Mouse (Mus musculus) layer of hippocampus, adult 8-10 months (tissue): ENCODE results near the gene Ltc4s. TPM values are rescaled to one million over a fixed set of nuclear protein-coding genes. Genes with fewer than 3 reads are reported as not detected.

Source experiments
- DNase-seq, 2 experiments: peaks; one replicate each; pipeline ENCODE4 v3.0.0; 2022; ENCODE audit warnings: low spot score in 2 of 2
- total RNA-seq, 4 experiments: library from RNA; stranded (reverse); gene quantifications; 2 replicates each; pipeline ENCODE4 v1.2.4; 2022

Ltc4s gene
- total RNA-seq, 4 experiments from 2014 or later, result 6.2 to 23.4 (median 10.7) TPM

DNA sequence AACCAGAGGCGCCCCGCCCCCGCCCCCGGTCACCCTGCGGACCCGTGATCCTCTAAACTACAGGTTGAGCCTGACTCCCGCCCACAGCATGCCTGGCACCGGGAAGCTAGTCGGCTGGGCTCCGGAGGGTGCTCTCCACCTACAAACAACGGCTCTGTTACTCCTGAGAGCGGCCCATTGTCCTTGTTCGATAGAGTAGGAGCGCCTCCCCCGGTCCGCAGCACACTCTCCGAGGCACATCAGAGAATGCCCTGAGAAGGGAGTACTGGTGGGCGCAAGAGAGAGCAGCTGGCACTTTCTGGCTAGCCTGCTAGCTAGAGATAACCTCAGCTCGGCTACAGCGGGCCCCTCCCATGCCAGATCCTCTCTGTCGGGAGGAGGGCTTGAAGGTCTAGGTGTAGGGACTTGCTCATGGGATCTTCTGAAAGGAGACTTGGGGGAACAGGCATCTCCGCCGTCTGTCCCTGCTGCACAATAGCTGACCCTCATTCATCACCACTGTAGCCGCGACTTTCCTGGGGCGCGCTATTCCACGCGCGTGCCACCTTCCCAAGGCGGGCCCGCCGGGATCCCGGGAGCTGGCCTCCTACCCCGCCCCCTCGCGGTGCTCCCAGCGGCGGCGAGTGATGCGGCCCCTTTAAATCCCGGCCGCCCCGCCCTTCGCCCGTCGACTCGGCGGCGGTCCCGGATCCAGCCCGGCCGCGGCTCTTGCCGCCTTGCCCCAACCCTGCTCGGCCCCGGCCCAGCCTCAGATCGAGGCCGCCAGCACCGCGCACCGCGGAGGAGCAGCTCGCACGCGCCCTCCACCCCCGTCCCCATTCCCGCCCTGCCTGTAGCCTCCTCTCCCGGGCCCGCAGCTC, 13.5 kb downstream of the Ltc4s start:
- peak in 1 of 2 experiments; percentile 79 for DNase-seq

DNA sequence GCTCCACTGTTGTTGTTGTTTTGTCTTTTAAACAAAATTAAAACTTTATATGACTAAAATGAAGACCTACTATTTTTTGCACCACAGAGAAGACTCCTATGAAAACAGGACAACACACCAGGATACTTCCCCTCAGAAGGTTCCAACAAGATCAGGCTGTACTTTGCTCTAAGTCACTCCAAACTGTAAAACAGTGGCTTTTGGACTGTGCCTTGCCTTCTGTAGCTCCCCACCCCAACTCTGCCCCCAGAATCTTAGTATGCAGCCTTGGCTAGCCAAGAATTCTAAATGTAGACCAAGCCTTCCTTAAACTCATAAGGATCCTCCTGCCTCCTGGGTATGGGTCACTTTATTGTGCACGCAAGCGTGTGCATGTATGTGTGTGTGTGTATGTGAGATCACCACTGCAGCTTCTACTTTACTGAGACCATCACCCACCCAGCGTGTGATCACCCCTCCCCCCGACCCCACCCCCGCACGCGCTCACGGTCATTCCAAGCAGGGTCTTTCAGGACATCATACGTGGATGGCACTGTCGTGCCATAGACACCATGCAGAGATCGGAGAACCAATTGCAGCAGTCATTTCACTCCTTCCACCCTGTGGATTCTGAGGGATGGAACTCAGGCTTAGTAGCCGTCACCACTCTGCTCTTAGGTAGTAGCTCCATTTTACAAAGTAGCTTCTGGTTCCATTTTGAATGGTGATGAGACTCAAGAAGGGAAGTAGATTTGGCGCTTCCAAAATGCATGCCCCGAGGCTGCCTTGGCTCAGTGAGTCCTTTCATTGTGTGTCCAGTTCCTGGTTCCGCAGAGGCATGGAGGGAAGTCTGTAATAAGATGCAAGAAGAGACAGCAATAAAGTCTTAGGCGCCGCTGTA, 14.4 kb downstream of the Ltc4s start:
- DNase-seq, result no peak

DNA sequence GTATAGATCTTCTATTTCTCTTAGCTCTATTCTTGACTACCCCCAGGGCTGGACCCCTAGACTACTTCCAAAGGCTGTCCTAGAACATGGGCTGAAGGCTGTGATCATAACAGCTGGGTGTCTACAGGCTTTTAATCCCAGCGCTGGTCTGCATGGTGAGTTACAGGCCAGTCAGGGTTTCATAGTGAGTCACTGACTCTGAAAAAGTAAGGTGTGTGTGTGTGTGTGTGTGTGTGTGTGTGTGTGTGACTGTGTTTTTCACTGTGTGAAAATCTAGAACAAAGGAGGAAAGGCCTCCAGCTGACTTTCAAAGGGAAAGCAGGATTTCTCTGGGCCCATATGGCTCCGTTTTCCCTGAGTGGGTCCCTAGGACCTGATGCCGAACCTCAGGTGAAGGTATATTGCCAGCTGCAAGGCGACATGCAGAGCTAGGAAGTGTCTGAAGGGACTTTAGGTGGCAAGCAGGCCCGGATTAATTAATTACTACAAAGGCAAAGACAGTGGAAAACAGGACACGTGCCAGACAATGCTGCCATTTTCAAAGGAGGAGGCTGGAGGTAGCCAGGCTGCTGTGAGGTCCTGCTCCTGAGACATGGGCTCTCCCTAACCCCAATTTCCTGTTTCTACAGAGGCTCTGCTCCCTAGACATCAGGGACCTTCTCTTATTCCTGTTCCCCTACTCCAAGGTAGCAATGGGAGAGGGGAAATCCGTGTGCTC, 15.7 kb downstream of the Ltc4s start:
- DNase-seq, result no peak

DNA sequence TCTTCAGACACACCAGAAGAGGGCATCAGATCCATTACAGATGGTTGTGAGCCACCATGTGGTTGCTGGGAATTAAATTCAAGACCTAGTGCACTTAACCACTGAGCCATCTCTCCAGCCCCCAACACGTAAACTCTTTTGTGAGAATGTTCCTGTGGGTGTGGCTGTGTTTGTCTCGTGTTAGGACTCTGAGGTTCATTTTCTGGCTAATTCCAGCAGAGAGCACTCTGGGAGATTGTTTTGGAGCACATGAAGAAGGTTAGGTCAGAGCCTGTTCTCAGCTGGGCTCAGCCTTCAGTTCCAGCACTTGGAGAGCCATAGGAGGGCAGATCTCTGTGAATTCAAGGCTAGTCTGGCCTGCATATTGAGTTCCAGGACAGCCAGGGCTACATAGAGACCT, 18.6 kb downstream of the Ltc4s start:
- DNase-seq, result no peak

DNA sequence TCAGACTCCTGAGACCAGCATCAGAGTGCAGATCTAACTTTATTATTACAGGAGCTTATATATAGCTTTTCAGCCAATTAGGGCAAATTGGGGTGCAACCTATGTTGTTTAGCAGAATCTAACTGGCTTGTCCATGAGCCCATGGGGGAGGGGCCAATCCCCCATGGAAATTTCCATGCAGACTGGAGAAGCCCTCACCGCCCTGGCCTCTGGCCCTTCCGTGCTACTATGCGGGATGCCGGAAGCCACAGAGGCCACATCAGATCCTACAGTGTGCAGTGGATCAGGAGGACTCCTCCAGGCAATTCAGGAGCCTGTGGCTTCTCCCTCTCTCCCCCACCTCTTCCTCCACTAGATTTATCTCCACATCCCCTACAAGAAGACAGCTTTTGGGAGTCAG, 20.6 kb downstream of the Ltc4s start:
- DNase-seq, result no peak

DNA sequence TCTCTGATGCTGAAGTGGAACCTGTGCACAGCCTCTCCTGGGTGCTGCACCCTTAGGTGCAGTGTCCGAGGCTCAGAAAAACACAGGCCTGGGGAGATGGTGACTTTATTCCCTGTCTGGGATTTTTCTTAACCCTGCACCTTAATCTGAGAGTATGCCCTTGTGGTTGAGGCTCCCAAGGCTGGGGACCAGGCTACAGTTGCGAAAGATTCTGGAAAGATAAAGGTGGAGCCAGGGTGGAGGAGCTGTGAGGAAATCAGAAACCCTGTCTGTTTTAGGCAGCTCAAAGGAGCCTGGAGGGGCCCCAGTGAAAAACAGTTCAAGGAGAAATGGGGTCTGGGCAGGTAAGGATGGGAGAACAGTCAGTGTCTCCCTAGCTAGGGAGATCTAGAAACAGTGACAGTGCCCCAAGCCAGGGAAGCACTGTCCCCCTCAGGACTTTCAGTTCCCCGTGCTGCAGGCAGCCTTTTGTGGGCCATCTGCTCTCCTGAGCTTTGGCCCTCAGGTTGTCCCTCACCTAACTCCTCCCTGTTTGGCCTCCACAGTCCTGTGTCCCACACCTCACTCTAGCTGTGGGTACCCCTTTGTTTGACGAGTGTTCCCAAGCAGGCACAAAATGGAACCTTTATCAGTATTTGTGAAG, 21.6 kb downstream of the Ltc4s start:
- DNase-seq, result no peak

DNA sequence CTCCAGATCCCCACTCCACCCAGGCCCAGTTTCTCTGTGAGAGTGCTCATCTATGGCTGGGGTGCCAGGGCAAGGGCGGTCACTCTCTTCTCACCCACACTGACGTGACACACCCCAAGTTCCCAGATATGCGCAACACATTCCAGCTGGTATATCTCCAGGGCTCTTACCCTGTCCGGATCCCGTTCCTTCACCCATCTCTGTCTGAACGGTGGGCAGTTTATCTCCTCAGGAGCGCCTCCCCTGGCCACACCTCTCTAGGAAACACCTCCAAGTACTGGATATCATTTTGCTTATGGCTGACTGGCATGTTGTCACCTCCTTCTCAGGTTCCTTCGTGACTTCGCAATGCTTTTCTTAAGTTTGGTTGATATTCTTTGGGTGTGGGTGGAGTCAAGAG, 22.8 kb downstream of the Ltc4s start:
- DNase-seq, result no peak

DNA sequence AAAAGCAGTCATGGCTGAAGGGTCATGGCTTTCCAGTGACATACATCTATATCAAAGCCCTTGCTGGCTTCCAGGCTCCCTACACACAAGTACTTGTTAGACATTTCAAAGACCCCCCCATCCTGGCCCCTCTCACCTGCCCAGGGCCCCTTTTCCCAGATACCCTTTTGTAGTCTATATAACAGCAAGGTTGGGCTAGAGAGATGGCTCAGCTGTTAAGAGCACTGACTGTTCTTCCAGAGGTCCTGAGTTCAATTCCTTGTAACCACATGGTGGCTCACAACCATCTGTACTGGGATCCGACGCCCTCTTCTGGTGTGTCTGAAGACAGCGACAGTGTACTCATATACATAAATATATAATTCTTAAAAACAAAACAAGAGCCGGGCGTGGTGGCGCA, 23.8 kb downstream of the Ltc4s start:
- DNase-seq, result no peak

DNA sequence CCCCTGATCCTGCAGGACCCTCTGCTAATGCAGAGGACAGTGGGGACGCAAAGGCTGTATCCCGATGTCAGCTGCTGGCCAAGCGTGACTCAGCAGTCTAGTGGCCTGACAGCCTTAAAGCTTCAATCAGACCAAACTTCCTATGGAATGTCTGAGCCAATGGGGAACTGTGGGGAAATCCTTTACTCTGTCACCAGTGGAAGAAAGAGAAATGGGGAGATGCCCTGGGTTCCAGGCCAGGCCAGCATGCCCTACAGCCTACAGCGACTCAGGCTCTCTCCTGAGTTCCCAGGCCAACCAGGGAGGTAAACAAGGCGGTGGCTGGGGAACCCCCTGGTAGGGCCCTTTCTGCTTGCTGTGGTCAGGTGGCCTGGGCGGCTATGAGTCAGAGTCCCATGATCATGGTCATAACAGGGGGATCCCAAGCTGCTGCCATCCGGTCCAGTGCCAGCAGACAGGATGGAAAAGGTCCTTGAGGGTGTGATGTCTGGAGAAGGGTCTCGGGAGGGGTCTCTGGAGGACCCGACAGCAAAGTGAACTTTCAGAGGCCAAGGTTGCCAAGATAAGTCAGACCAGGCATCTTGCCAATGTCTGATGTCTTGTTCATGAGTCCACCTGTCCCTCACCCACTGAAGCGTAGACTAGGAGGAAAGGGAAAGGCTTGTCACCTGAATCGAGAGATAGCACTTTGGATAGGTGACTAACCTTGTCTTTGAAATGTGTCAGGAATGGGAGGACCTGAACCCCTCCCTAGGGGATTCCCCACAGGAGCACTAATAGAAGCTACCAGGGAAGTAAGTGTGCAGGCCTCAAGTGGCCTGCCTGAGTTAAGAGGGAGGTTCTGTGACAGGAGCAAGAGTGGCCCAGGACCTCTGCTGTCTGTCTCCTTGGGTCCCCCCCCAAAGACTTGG, 25.3 kb downstream of the Ltc4s start:
- peak; percentile 53 to 79 for DNase-seq

DNA sequence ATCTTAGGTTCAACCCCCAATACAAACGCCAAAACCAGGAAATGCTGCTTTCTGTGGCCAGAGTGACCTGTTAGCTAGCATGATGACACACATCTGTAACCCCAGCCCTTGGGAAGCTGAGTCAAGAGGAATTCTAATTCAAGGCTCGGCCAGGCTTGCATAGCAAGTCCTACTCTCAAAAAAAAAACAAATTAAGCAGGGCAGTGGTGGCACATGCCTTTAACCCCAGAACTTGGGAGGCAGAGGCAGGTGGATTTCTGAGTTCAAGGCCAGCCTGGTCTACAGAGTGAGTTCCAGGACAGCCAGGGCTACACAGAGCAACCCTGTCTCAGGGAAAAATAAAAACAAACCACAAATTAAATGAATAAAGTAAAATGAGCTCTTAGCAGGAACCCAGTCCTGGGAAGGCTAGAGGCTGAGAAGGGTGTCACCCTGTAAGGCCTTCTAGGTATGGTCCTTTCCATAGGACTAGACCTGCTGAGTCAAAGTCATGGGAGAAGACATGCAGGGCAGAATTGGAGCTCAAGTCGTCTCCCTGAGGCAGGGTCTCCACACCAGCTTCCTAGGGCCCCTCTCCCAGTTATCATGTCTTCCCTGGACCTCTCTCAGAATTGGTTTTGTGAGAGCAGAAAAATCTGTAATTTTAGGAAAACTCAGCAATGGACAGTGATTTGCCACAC, 26.2 kb downstream of the Ltc4s start:
- no peak for DNase-seq

DNA sequence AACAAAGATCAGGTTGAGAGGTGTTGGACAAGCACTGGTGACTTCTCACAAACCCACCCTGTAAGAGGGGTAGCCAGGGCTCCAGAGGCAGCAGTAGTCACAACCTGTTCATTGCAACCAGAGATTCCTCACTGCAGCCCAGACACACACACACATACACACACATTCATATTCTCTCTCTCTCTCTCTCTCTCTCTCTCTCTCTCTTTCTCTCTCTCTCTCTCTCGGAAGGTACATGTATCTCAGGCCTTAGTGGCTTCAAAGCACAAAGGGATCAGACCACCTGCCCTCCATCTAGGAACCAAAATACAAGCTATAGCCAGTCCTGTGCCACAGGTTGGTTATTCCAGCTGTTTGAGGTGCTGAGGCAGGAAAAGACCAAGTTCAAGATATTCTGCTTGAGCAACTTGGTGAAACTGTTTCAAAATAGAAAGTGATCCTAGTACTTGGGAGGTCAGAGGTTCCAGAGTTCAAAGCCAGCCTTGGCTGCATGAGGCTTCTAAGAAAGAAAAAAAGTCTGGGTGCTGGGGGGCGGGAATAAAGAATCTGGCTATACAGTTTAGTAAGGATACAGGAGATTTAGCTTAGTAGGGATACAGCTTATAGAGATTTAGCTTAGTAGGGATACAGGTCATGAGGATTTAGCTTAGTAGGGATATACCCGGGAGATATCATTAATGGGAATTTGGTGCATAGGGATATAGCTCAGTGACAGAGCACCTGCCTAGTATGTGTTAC, 26.9 kb downstream of the Ltc4s start:
- DNase-seq, result no peak

DNA sequence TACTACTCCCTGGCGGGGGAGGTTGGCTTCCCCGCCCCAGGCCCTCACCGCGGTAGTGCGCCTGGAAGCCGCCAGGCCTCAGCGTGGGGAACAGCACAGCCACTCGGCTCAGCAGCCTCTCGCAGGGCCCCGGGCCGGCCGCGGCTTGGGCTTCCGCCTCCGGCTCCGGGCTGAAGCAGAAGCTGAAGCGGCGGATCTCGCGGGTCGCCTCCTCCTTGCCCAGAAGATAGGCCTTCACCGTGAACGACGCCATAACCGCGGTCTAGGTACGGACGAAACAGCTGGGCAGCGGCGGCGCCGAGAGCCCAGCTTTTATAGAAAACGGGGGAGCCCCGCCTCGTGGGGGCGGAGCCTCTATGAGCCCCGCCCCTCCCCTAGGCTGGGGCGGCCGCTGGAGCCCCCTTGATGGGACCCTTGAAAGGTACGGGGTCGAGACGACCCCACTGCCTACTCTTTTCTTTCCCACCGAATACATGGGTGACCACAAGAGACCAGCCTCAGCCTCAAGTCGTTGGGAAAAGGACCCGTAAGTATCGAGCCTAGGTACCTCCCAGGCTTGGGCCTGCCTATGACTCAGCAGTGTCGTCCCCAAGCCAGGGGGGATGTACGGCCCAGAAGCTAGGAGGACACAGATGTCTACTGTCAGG, 27.8 kb downstream of the Ltc4s start, which contains the start of the genes Sqstm1 and Mgat4b:
Gene Sqstm1 (minus strand): TSS at position 323 of the 647 bp plus-strand sequence.
Gene Mgat4b (plus strand): TSS at position 386 of the 647 bp plus-strand sequence.
- peak; percentile 66 to 79 for DNase-seq

DNA sequence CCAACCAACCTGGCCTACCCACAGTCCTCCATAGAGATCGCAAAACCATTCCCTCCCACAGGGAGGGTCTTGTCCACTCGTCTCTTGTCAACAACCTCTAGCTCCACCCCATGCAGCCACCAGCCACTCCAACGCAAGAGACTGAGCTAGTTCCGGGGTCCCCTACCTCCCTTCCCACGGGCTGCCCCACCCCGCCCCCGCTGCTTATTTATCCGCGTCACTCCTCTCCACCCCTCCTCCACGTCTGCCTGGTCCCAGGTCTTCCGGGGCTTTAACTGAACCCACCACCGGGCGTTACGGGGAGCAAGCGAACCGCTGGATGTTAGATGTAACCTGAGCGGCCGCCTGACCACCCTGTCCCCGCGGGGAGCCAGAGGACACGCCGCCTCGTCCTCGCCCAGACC, 28.3 kb downstream of the Ltc4s start:
- peak; percentile 81 to 90 for DNase-seq

DNA sequence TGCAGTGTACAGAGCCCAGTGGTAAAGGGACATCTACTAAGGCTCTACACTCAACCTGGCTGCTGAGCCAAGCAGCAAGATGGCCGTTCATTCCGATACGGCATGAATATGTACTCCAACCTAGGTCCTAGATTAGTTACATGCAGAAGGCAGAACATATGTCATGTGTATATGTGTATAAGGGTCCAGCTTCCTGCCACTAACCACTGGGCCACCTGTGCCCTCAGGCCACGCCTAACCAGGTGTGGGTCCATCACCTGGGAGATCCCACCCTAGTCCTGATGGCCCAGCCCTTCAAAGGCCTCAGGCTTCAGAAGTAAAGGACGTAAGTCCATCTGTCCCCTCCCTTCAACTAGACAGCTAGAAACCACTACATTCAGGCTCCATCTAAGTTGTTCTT, 30.4 kb downstream of the Ltc4s start:
- DNase-seq, result no peak

DNA sequence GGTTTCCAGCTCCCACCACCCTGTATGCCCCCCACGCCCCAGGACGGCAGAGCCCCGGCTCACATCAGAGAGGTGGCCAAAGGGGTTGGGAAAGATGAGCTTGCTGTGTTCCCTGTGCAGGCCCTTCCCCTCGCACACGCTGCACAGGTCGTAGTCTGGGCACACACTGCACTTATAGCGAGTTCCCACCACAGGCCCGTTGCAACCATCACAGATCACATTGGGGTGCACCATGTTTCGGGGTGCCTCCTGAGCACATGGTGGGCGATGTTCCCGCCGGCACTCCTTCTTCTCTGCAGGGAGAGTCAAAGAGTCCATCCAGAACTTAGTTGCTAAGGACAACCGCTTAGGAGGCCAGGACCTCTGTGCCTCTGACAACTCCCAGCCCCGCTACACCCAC, 31.1 kb downstream of the Ltc4s start:
- no peak for DNase-seq

DNA sequence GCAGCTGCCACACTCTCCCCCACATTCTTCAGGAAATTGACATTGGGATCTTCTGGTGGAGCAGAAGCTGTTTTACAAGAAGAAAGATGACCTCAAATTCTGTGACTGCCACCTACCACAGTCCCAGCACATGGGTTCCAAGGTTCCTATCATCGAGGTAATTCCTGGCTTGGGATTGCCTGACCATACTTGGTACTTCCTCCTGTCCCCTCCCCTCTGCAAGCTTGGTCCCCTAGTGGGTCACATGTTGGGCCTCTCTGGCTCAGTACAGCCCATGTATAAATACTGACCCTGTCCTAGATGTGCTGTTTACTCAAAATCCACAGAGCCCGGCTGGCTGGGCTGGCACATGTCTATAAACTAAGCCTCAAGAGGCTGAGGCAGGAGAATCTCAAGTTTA, 32.4 kb downstream of the Ltc4s start:
- DNase-seq, result no peak

DNA sequence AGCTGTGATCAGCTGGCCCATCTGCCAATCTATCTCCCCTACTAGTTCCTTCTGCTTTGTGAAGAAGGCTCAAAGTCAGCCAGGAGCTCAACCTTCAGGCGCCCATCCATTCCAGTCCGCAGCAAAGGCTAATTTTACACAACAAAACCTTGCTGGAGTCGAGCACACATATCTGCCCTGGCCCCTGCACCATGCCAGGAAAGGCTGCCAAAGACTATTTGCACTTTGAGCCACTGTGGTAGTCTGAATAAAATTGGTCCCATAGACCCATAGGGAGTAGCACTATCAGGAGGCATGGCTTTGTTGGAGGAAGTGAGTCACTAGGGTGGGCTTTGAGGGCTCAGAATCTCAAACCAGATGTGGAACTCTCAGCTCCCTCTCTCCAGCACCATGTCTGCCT, 33.0 kb downstream of the Ltc4s start:
- no peak for DNase-seq

DNA sequence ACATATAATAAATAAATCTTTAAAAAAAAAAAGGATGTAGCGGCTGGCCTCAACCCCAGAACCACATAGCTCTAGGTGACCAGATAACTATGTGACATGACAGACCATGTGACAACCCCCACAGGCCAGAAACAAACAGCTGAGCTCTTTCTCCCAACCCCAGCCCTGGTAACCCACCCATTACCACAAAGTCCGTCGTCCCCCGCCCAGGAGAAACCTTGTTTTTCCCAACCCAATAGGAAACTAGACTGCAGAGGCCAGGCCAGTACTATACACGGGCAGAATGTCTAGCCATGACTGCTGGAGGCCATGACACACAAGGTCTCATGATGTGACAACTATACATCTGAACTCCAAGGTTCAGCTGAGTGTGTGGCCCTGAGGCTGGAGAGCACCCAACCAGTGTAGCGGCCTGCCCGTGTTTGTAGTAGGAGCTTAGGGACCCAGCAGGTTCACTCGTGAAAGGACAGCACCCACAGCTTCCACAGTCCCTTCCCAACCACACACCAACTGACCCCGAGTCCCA, 35.1 kb downstream of the Ltc4s start:
- DNase-seq, result no peak
